Mouse (Mus musculus) ES-E14 (cell line): ENCODE results near the gene Pdcd2l.

Experiments
- CHD2 ChIP-seq: IDR thresholded peaks from 2 replicates; pipeline ENCODE4 v1.6.1; 2014; ENCODE audit warnings: mild to moderate bottlenecking, low read depth, low read length, inconsistent platforms
- ZNF384 ChIP-seq: IDR thresholded peaks from 2 replicates; pipeline ENCODE4 v1.6.1; 2012; ENCODE audit warnings: low read depth, low read length, inconsistent platforms

GRCm38 (mm10) chr7:34221594-34222250, 25.3 kb upstream of the Pdcd2l start:
- TF ChIP-seq ZNF384 = no peak
- no peak for TF ChIP-seq CHD2
